Mouse (Mus musculus) midbrain, embryonic 16.5 days (tissue): ENCODE measurements around the gene Zfp523. TPM values are rescaled to one million over a fixed set of nuclear protein-coding genes. Genes with fewer than 3 reads are reported as not detected.

Experiments used
- ATAC-seq: fragments of 200-750 bp; cut with Nextera tagmentation; 2 replicates; pipeline ENCODE4 v1.8.0; 2017; ENCODE audit warnings: moderate TSS enrichment
- H3K27ac ChIP-seq: fragments of 300-500 bp; sonication (generic); 2 replicates; pipeline ENCODE4 v1.5.1; 2014; ENCODE audit warnings: mild to moderate bottlenecking, low read length, mixed read lengths
- H3K27me3 ChIP-seq: fragments of 300-500 bp; sonication (generic); 2 replicates; pipeline ENCODE4 v1.6.1; 2014; ENCODE audit warnings: low read depth, low read length, mixed read lengths; ENCODE audit not compliant: control insufficient read depth, insufficient read depth
- H3K36me3 ChIP-seq: fragments of 300-500 bp; sonication (generic); 2 replicates; pipeline ENCODE4 v1.6.1; 2014; ENCODE audit warnings: mild to moderate bottlenecking, low read length, moderate library complexity, mixed read lengths; ENCODE audit not compliant: control insufficient read depth, insufficient read depth
- H3K4me1 ChIP-seq: fragments of 300-500 bp; sonication (generic); 2 replicates; pipeline ENCODE4 v1.6.1; 2014; ENCODE audit warnings: mild to moderate bottlenecking, low read length, mixed read lengths; ENCODE audit not compliant: control insufficient read depth, insufficient read depth
- H3K4me2 ChIP-seq: fragments of 300-500 bp; sonication (generic); 2 replicates; pipeline ENCODE4 v1.6.1; 2014; ENCODE audit warnings: mild to moderate bottlenecking, low read length, mixed read lengths
- H3K4me3 ChIP-seq: fragments of 300-500 bp; sonication (generic); 2 replicates; pipeline ENCODE4 v1.5.1; 2014; ENCODE audit warnings: low read depth, mild to moderate bottlenecking, low read length, moderate library complexity, mixed read lengths
- H3K9ac ChIP-seq: fragments of 300-500 bp; sonication (generic); 2 replicates; pipeline ENCODE4 v1.6.1; 2014; ENCODE audit warnings: low read depth, low read length, mixed read lengths
- H3K9me3 ChIP-seq: fragments of 300-500 bp; sonication (generic); replicated peaks from 2 replicates; pipeline ENCODE4 v1.6.1; 2014; ENCODE audit warnings: mild to moderate bottlenecking, low read length, mixed read lengths; ENCODE audit not compliant: control insufficient read depth, poor library complexity, severe bottlenecking
- WGBS: fragments of 180-500 bp; shearing (Covaris S2); extraction: QIAGEN DNeasy Blood & Tissue Kit; methylation state at CpG from one replicate; pipeline ENCODE4 v1.1.7; 2014; 5-methylcytosine and 5-hydroxymethylcytosine counted together
- polyA plus RNA-seq: library from polyadenylated mRNA; unstranded; fragments of >200 nt; fragmentation: Nextera tagmentation; extraction: Ambion mirVana; gene quantifications from 2 replicates; pipeline ENCODE4 v1.2.1, GENCODE M21; 2015

Gene Zfp523
- polyA plus RNA-seq, 1 experiment from 2014 or later: 42.1 TPM

GRCm38 (mm10) chr17:28242296-28242695 is 65.4 kb downstream of the Zfp523 start:
- no peak overlapping the region for H3K9ac ChIP-seq
- no peak for ATAC-seq
- 86% methylated on average over 6 of the region's 6 CpGs for WGBS
- H3K4me3 ChIP-seq: no peak overlapping the region
- H3K4me2 ChIP-seq: no peak overlapping the region
- no peaks in the 10 kb centered on the region for H3K36me3 ChIP-seq
- no peaks in the 10 kb centered on the region for H3K9me3 ChIP-seq
- no peaks in the 10 kb centered on the region for H3K27me3 ChIP-seq
- no peak overlapping the region for H3K27ac ChIP-seq
- 0 out of 2 replicates have a peak, but pooled peaks cover 6% of the 10 kb centered on the region for H3K4me1 ChIP-seq

DNA sequence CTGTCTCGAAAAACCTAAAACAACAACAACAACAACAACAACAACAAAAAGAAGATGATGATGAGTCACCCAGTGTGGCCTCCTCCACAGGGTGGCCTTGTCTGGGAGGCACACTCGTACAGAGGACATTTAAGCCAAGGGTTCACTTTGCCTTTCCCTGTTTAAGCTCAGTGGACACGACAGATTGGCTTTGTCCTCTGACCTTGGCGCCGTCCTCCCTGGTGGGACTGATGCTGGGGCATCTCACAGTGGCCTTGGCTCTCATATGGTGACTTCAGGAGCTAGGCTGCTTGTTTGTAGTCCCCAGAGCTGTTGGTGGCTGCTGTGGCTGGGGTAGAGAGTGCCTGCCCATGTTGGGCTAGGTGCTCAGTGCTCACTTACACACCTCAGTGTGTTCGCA is 67.3 kb downstream of the Zfp523 start:
- 0 out of 2 replicates have a peak, but pooled peaks cover 6% of the 10 kb centered on the region for H3K4me1 ChIP-seq
- peak overlapping the region; percentile 56 for H3K27ac ChIP-seq
- WGBS: 85% methylated on average over 6 of the region's 6 CpGs
- no peak for ATAC-seq
- no peak overlapping the region for H3K4me3 ChIP-seq
- H3K4me2 ChIP-seq: no peak overlapping the region
- H3K36me3 ChIP-seq: no peaks in the 10 kb centered on the region
- no peak overlapping the region for H3K9ac ChIP-seq
- no peaks in the 10 kb centered on the region for H3K27me3 ChIP-seq
- H3K9me3 ChIP-seq: no peaks in the 10 kb centered on the region

- Histone ChIP-seq H3K27ac (peak overlapping the region; percentile 56), H3K4me2 (no peak overlapping the region), H3K9ac (no peak overlapping the region), H3K9me3 (no peaks in the 10 kb centered on the region), H3K4me3 (no peak overlapping the region), H3K27me3 (no peaks in the 10 kb centered on the region), H3K4me1 (0 out of 2 replicates have a peak, but pooled peaks cover 6% of the 10 kb centered on the region), H3K36me3 (no peaks in the 10 kb centered on the region)
- ATAC-seq: peak; percentile 75; the same call in 1 of the 2 replicates
- 38% methylated on average over 6 of the region's 6 CpGs for WGBS
Observed at GRCm38 (mm10) chr17:28244714-28245113, 67.8 kb downstream of the Zfp523 start.

GRCm38 (mm10) chr17:28246640-28247039 is 69.7 kb downstream of the Zfp523 start:
- Histone ChIP-seq H3K4me3 (no peak overlapping the region), H3K4me1 (0 out of 2 replicates have a peak, but pooled peaks cover 6% of the 10 kb centered on the region), H3K27ac (no peak overlapping the region), H3K9ac (no peak overlapping the region), H3K36me3 (no peaks in the 10 kb centered on the region), H3K4me2 (no peak overlapping the region), H3K9me3 (no peaks in the 10 kb centered on the region), H3K27me3 (no peaks in the 10 kb centered on the region)
- no peak for ATAC-seq
- 83% methylated on average over 11 of the region's 11 CpGs for WGBS

GRCm38 (mm10) chr17:28247613-28248012 is 70.7 kb downstream of the Zfp523 start:
- H3K4me2 ChIP-seq: no peak overlapping the region
- WGBS: 67% methylated on average over 6 of the region's 6 CpGs
- no peak overlapping the region for H3K9ac ChIP-seq
- no peak overlapping the region for H3K4me3 ChIP-seq
- no peaks in the 10 kb centered on the region for H3K27me3 ChIP-seq
- no peaks in the 10 kb centered on the region for H3K36me3 ChIP-seq
- no peak for ATAC-seq
- no peak overlapping the region for H3K27ac ChIP-seq
- no peaks in the 10 kb centered on the region for H3K9me3 ChIP-seq
- 0 out of 2 replicates have a peak, but pooled peaks cover 6% of the 10 kb centered on the region for H3K4me1 ChIP-seq

DNA sequence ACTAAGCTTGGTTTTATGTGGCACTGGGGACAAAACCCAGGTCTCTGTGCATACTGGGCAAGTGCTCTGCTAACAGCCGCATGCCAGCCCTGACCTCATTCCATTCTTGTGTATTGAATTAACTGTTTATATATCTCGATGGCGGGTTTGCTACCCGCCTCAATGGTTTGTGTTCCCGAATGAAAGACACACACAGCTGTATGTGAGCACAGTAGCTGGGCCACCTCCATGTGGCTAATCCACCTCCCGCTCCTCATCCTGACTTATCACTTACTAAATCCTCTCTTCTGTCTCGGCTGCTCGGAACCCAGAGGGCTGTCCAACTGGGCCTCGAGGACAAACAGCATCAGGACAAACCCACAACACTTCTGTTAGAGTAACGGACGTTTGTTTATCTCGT is 72.1 kb downstream of the Zfp523 start:
- H3K36me3 ChIP-seq: no peaks in the 10 kb centered on the region
- H3K4me1 ChIP-seq: 0 out of 2 replicates have a peak, but pooled peaks cover 6% of the 10 kb centered on the region
- no peaks in the 10 kb centered on the region for H3K9me3 ChIP-seq
- 74% methylated on average over 12 of the region's 12 CpGs for WGBS
- H3K4me3 ChIP-seq: no peak overlapping the region
- no peak overlapping the region for H3K4me2 ChIP-seq
- H3K27me3 ChIP-seq: no peaks in the 10 kb centered on the region
- no peak overlapping the region for H3K9ac ChIP-seq
- H3K27ac ChIP-seq: no peak overlapping the region
- no peak for ATAC-seq

- no peak overlapping the region for H3K4me3 ChIP-seq
- no peak overlapping the region for H3K9ac ChIP-seq
- no peak for ATAC-seq
- no peak overlapping the region for H3K27ac ChIP-seq
- no peaks in the 10 kb centered on the region for H3K9me3 ChIP-seq
- 88% methylated on average over 12 of the region's 12 CpGs for WGBS
- no peak overlapping the region for H3K4me2 ChIP-seq
- H3K36me3 ChIP-seq: no peaks in the 10 kb centered on the region
- H3K27me3 ChIP-seq: no peaks in the 10 kb centered on the region
- peaks cover 8% of the 10 kb centered on the region for H3K4me1 ChIP-seq
Observed at GRCm38 (mm10) chr17:28251579-28252280, 74.8 kb downstream of the Zfp523 start.

GRCm38 (mm10) chr17:28252281-28252648 is 75.3 kb downstream of the Zfp523 start:
- WGBS: 79% methylated on average over 5 of the region's 5 CpGs
- no peak overlapping the region for H3K27ac ChIP-seq
- peaks cover 8% of the 10 kb centered on the region for H3K4me1 ChIP-seq
- no peaks in the 10 kb centered on the region for H3K9me3 ChIP-seq
- no peaks in the 10 kb centered on the region for H3K27me3 ChIP-seq
- no peak overlapping the region for H3K4me2 ChIP-seq
- no peak overlapping the region for H3K4me3 ChIP-seq
- no peaks in the 10 kb centered on the region for H3K36me3 ChIP-seq
- H3K9ac ChIP-seq: no peak overlapping the region
- ATAC-seq: no peak

DNA sequence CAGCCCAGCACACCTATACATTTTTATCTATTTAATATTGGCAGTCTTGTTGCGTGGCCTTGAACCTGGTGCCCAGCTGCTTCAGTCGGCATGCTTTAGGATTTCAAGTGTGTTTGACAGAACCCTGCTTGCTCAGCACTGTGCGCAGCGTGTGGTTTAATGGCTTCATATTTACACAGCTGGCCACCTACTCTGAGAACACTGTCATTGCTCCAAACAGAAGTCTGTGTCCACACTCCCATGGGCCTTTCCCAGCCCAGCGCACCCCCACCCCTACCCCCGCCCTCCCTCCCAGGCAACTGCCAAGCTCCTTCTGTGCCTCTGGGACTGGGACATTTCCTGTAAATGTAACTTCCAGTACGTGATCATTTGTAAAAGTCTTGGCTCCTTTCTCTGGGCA is 76.3 kb downstream of the Zfp523 start:
- no peak for ATAC-seq
- H3K4me1 ChIP-seq: peaks cover 8% of the 10 kb centered on the region
- 88% methylated on average over 7 of the region's 7 CpGs for WGBS

More for the DNA sequence above, 76.3 kb downstream of the Zfp523 start:
- Histone ChIP-seq H3K4me2 (no peak overlapping the region), H3K27ac (no peak overlapping the region), H3K9ac (no peak overlapping the region), H3K36me3 (no peaks in the 10 kb centered on the region), H3K4me3 (no peak overlapping the region), H3K9me3 (no peaks in the 10 kb centered on the region), H3K27me3 (no peaks in the 10 kb centered on the region)
